Mouse (Mus musculus): ENCODE data around the gene Rad51d.
"Not testable (repeated sequence)": the region's sequence is repeated elsewhere in the genome, so short reads cannot be mapped to it uniquely, and the experiment has no call there.

Rad51d gene

DNA sequence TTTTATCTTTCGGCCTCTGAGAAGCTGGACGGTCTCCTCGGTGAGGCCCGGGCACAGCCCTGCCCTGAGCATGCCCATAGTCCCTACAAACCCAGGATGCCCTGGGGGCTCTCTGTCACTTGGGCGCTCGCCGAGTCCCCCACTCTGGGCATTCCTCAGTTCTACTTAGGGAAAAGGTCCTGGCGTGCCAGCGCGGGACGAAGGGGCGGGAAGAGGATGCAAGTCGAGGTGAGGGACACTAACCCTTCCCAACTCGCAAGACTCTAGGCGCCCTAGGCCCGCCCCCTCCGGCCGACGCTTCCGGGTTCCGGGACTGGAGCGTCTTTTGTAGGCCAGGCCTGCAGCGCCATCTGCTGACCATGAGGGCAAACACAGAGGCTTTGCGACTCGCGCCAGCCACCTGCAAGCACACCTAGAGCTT is at the start of gene Rad51d:
Gene Rad51d (minus strand): TSS at position 273 of the 421 bp plus-strand sequence.
- DNase-seq (ENCODE audit: low read depth, low spot score), result peak; percentile 93

DNA sequence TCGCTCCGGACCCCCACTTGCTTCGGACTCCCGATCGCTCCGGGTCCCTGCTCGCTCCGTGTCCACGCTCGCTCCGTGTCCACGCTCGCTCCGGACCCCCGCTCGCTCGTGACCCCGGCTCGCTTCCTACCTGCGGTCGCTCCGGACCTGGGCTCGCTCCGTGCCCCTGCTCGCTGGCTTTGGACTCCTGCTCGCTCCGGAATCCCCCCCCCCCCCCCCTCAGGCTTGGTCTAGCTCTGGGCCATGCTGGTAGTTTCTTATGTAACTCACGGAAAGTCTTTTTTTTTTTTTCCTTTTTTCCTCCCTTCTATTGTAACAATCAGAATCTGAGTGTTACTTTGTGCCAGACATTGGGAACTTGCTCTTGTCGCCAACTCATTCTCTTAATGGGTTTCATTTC is 42.8 kb upstream of the Rad51d start:
- no peak for DNase-seq (ENCODE audit: low read depth, low spot score)

DNA sequence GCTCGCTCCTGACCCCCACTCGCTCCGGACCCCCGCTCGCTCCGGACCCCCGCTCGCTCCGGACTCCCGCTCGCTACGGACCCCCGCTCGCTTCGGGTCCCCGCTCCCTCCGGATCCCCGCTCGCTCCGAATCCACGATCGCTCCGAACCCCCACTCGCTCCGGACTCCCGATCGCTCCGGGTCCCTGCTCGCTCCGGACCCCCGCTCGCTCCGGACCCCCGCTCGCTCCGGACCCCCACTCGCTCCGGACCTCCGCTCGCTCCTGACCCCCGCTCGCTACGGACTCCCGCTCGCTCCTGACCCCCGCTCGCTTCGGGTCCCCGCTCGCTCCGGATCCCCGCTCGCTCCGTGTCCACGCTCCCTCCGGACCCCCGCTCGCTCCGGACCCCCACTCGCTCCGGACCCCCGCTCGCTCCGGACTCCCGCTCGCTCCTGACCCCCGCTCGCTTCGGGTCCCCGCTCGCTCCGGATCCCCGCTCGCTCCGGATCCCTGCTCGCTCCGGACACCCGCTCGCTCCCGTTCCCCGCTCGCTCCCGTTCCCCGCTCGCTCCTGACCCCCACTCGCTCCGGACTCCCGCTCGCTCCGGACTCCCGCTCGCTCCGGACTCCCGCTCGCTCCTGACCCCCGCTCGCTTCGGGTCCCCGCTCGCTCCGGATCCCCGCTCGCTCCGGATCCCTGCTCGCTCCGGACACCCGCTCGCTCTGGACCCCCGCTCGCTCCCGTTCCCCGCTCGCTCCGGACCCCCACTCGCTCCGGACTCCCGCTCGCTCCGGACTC is 41.4 kb upstream of the Rad51d start:
- not testable (repeated sequence) for DNase-seq (ENCODE audit: low read depth, low spot score)

DNA sequence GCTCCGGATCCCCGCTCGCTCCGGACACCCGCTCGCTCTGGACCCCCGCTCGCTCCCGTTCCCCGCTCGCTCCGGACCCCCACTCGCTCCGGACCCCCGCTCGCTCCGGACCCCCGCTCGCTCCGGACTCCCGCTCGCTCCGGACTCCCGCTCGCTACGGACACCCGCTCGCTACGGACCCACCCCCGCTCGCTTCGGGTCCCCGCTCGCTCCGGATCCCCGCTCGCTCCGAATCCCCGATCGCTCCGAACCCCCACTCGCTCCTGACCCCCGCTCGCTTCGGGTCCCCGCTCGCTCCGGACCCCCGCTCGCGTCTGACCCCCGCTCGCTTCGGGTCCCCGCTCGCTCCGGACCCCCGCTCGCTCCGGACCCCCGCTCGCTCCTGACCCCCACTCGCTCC is 40.7 kb upstream of the Rad51d start:
- DNase-seq (ENCODE audit: low read depth, low spot score), result not testable (repeated sequence)

DNA sequence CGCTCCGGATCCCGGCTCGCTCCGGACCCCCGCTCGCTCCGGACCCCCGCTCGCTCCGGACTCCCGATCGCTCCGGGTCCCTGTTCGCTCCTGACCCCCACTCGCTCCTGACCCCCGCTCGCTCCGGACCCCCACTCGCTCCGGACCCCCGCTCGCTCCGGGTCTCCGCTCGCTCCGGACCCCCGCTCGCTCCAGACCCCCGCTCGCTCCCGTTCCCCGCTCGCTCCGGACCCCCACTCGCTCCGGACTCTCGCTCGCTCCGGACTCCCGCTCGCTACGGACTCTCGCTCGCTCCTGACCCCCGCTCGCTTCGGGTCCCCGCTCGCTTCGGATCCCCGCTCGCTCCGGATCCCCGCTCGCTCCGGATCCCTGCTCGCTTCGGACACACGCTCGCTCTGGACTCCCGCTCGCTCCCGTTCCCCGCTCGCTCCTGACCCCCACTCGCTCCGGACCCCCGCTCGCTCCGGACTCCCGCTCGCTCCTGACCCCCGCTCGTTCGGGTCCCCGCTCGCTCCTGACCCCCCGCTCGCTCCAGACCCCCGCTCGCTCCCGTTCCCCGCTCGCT is 40.1 kb upstream of the Rad51d start:
- DNase-seq (ENCODE audit: low read depth, low spot score), result peak; percentile 55

DNA sequence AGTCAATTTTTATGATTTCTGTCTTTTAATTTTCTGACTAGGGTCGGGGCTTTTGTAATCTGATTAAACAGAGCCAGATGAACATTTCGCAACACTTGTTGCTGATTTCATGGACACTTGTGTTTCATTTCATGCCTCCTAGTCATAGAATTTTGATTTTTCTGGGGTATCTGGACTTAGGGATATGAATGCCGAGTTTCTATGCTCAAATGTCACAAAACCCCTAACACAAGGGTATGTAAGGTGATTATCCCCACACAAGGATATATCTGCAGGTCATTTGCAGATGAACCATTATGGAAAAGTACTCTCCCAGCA is 39.2 kb upstream of the Rad51d start:
- DNase-seq (ENCODE audit: low read depth, low spot score), result no peak

DNA sequence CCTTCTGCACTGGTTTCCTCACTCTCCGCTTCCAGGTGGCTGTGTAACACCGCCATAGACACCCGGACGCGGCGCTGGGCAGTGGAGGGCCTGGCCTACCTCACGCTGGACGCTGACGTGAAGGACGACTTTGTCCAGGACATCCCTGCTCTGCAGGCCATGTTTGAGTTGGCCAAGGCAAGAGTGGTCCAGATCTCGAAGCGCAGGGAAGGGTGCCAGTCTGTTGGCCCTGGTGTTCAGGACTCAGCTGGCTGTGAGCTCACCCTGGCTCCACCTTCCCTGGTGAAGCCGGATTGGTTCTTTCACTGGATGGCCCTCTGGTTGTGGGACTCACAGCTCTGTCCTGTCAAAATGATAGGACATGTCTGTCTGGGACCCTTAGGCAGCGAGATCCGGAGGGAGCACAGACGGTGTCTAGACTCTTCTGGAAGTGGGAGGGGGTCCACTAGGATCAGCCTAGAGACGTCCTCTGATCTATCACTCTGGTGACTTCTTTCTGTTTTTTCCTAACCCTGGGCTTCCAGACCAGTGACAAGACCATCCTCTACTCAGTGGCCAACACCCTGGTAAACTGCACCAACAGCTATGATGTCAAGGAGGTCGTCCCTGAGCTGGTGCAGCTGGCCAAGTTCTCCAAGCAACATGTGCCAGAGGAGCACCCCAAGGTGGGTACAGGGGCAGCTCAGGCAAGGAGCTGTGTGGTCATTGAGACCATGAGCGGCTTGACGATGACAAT is 38.7 kb upstream of the Rad51d start:
- DNase-seq (ENCODE audit: low read depth, low spot score), result no peak

DNA sequence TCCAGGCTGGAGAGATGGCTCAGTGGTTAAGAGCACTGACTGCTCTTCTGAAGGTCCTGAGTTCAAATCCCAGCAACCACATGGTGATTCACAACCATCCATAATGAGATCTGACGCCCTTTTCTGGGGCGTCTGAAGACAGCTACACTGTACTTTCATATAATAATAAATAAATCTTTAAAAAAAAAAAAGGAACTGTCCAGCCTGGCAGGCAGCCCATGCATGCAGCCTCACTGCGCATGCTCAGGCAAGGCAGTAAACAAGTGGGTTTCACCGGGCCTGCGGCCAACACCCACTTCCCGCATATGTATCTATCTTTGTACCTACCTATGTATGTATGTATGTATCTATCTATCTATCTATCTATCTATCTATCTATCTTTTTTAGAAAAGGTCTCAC is 33.5 kb upstream of the Rad51d start:
- DNase-seq (ENCODE audit: low read depth, low spot score), result not testable (repeated sequence)

DNA sequence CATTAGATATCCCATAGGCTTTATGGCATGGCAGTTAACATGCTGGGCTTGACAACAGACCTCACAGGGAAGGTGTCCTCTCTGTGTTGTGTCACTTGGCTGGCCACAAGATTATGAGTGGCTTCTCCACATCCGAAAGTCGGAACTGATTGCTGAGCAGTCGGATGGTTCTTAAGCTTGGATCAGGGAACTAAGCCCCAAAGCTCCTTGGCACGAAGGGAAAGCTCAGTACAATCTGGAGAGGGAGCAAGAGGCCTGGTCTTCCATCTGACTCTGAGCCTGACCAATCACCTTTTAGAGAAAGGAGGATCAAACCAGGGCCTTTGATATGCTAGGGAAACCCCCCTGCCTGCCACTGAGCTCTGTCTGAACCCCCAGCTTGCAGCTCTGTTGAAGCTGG is 31.3 kb upstream of the Rad51d start:
- no peak for DNase-seq (ENCODE audit: low read depth, low spot score)

DNA sequence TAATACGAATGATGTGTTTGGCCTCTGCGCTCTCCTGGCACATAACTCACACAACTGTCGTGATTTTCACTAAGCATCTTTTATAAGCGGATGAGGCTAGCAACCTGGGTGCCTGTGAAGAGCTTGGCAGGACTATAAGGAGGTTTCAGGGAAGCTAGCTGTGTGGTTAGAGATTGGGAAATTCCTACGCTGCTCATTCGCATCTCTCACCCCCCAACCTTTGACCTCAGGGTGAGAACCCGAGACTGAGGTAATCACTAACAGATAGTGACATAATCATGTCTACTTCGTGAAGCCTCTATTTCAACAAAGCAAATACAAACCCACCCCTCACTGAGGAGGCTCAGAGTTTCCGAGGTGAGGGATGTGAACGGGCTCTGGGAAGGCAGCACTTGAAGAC is 30.4 kb upstream of the Rad51d start:
- no peak for DNase-seq (ENCODE audit: low read depth, low spot score)

DNA sequence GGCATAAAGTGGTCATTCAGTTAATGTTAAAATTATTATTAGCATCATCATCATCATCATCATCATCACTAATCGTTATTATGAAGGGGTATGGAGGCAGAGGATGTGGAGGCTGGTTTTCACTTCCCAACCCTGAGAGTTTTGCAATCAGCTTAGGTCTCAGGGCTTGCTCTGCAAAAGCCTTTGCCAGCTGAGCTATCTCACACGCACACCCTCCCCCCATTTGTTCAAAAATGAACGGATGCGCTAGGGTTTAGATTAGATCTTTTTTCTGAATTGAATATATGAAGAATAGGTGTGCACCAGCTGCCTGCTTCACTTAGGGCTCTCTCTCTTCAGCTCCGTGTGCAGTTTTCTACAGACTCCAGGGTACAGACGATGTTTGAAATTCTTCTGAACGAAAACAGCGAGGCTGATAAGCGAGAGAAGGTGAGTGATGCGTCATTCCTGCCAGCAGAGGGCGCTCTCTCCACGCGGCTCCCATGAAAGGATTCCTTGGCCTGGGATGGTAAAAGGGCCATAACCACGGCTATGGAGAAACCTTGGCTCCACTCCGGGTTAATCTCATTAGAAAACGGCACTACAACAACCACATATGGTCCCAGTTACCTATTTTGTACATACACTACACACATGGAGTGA is 24.4 kb upstream of the Rad51d start:
- DNase-seq (ENCODE audit: low read depth, low spot score), result peak; percentile 86

DNA sequence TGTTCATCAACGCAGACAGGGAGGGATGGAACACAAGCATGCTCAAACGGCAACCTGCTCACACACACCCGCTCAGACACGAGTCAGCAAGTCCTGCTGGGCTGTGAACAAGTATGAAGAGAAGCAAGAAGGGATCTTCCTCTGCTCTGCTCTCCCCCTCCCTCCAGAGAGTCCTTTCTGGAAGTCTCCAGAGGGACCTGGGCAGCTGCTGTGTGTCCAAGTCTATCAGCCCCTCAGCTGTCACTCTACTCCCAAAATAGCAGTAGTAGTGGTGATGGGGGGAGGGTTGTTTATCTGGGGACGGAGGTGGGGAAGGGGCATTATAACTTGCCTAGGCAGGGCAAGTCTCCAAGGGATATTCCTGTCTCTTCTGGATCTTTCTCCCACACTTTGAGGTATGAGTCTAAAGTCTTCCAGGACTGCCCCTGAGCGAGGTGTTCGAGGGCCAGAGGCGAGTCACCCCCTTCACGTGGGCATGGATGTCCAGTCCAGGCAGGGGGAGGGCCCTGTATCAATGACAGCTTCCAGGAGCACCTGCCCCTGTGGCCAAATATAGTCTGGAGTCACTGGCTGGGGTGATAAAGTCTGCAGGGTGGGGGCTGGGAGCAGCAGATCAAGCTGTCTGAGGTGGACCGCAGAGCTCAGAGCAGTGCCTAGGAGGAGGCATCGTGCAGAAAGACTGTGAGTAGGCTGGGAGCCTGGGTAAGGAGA is 20.4 kb upstream of the Rad51d start:
- DNase-seq (ENCODE audit: low read depth, low spot score), result no peak

DNA sequence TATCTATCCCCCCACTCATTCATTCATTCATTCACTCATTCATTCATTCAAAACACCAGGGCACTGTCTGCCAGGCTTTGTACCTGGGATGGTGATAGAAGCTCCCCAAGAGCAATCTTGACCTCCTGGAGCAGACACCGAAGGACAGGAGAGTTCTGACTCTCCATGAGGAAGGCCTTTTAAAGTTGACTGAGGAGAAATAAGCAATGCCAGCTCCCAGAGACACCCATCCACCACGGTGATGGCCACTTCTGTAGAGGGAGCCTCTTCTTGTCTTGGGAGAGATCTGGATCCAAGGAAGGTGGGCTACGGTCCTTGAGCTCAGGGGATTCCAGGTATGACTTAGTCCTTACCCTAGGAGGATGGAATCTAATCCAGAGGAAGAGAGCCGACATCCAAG is 19.8 kb upstream of the Rad51d start, which contains the start of gene Unc45b:
Gene Unc45b (plus strand): TSS at position 301 of the 400 bp plus-strand sequence.
- DNase-seq (ENCODE audit: low read depth, low spot score), result no peak

DNA sequence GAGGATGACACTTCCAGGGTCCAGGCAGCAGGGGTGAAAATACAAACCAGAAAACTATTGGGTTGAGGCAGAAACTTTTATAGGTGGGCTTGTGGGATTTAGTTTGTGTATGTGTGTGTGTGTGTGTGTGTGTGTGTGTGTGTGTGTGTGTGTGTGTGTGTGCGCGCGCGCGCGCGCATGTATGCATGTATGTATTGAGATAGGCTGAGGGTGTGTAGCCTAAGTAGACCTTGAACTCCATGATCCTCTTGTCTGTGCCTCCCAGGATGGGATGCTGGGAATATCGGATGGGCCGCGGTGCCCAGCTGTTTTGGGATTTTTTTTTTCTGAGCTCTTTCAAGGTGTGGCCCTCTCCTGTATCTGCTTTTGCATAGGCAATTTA is 18.2 kb upstream of the Rad51d start:
- no peak for DNase-seq (ENCODE audit: low read depth, low spot score)

DNA sequence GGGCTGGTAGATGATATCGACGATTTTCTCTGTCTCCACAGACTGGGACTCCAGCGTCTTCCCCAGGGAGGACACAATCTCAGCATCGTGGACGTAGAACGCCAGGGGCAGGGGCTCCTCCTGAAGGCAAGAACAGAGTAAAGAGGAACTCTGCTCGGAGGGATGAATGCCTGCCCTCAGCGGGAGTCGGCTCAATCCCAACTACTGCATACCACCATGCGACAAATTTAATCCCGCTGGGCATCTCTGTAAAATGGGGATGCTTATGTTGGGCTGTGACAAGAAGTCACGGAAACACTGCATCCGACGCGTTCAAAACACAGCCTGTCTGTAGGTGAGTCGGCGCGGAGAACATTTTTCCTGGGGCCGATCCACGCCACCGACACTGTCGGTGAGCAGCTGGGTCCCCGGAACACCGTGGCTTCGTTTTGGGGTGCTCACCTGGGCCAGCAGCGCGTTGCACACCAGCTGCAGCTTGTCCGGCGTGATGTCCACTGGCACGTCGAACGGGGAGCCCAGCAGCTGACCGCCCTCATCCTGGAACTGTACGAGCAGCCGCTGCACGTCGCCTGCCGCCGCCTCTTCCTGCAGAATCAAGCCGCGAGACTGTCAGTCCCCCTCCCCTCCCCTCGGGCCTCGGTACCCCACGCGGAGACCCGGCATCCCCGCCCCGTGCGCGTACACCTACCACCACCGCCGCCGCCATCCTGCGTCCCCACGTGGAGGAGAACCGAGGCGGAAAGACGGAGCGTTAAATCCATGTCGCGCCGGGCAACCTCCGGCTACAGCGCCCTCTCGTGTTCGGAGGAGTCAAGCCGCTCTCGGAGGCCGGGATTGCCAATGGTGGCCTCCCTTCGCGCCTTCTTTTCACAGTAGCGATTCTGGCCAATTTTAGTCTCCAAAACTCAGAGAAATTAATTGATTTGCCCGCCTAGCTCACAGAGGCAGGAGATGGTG is 17.5 kb upstream of the Rad51d start, which contains the start of gene Nle1:
Gene Nle1 (minus strand): TSS at position 761 of the 957 bp plus-strand sequence.
- DNase-seq (ENCODE audit: low read depth, low spot score), result peak; percentile 91

DNA sequence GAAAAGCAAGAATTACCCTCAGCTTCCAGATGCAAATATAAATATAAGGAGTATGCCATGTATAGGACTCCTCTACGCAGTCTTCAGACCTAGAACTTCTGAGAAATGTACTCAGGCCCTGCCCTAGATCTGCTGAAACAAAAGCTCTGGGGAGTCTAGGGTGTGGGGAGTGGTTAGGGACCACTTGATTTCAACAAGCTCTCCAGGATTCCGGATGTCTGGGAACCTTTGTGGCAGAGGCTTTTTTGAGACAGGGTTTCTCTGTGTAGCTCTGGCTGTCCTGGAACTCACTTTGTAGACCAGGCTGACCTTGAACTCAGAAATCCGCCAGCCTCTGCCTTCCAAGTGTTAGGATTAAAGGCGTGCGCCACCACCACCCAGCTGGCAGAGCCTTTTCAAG is 15.4 kb upstream of the Rad51d start:
- DNase-seq (ENCODE audit: low read depth, low spot score), result no peak

DNA sequence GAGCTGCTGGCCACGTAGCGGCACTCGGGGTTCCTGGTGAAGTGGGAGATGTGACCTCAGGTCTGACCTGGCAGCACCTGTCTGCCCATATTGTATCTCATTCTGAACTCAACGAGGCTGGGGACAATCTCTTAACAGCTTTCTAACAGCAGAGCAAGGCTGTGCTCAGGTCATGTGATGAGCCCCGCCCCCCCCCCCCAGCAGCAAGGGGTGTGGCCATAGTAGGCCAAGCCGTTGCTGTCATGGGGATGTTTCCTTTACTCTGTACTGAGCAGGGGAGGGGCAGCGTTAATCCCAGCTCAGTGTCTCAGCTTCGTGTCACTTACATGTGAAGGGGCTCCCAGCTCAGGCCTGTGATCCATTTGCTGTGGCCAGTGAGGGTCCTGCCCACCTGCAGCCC is 14.5 kb upstream of the Rad51d start:
- no peak for DNase-seq (ENCODE audit: low read depth, low spot score)

DNA sequence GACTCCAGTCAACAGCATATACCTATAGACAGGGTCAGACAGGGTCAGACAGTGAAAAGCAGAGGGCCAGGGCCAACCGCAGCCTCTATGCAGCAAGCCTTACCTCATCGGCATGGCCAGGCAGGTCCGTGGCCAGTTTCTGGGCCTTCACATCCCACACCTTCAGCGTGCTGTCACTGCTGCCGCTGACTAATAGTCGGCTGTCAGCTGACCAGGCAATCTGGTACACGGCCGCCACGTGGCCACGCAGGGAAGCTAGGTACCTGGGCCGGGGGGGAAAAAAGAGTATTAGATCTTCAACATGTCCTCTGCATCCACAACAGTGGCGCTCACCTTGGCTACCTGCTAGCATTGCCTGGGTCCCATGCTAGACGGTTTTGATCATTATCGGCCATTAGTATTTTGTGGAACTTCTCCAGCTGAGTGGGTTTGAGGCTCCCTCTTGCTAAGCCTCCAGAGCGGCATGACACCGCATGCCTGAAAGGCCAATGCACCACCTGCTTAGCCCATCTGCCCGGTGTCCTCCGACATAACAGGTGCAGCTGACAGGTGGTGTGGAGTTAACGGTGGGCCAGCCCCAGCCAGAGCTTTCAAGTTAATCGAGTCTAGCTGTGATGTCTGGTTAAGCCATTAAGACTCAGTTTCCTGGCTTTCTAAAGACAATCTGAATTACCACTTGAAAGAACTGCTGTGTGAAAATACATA is 11.3 kb upstream of the Rad51d start:
- DNase-seq (ENCODE audit: low read depth, low spot score), result no peak

DNA sequence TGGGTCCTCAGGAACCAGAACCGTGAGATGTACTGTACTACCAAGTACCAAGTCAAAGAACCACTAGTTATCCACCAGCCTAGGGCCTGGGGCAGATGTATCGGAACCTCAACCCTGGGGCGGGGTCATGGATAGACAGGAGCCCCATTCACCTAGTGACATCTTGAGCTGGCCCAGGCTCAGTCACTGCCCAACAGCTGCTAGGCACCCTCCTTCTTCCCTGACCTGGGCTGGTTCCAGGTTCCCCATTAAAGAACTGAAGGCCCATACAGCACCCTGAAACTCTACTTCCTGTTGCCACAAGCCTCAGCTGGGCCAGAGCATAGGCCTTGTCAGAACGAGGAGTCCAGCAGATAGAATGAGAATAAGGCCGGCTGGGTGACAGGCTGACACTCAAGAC is 9.3 kb upstream of the Rad51d start:
- no peak for DNase-seq (ENCODE audit: low read depth, low spot score)

DNA sequence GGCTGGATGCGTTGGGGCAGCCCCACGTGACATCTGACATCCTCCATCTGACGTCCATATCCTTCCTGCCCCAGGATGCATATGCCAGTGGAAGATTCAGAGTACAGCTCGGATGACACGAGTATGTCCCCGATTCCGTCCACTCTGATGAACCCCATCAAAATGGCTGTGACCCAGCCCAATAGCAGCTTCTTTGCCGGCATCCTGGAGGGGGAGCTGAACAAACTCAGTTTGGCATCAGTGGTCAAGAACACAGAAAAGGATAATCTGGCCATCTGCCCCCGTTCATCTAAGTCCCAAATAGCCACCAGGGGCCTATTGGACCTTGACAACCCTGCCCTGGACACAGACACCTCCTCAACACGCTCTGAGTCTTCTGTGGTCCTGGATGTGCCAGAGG is 7.1 kb upstream of the Rad51d start:
- no peak for DNase-seq (ENCODE audit: low read depth, low spot score)
